Mouse (Mus musculus): ENCODE results near the gene Zfp950. TPM values are rescaled to one million over a fixed set of nuclear protein-coding genes. Genes with fewer than 3 reads are reported as not detected.

Gene Zfp950
- total and polyA plus RNA-seq, 2 experiments from 2014 or later: 16.5 to 35.7 TPM

- H3K27me3 ChIP-seq (ENCODE audit: insufficient read depth, low read length): no peaks in the 10 kb centered on the region
- TF ChIP-seq CTCF (IDR thresholded peaks at IDR 0.05): no peak
- H3K36me3 ChIP-seq (ENCODE audit: insufficient read depth, low read length): no peaks in the 10 kb centered on the region
- WGBS: 16% methylated on average over 4 of the region's 4 CpGs
- DNase-seq (ENCODE audit: low spot score): no peak
- no peaks in the 10 kb centered on the region for H3K9me3 ChIP-seq (ENCODE audit: low read length)
- H3K4me2 ChIP-seq (ENCODE audit: low read depth, low read length, poor library complexity, severe bottlenecking): peak overlapping the region; percentile 64
- no peak overlapping the region for H3K27ac ChIP-seq (ENCODE audit: low read depth, low read length)
- H3K4me3 ChIP-seq (ENCODE audit: low read depth, low read length): peak overlapping the region; percentile 76
- no peak for ATAC-seq (ENCODE audit: low FRiP score)
- peak overlapping the region; percentile 68 for H3K9ac ChIP-seq (replicated peaks; ENCODE audit: low read length, poor library complexity, severe bottlenecking)
- H3K4me1 ChIP-seq (ENCODE audit: insufficient read depth, low read length): no peaks in the 10 kb centered on the region
Observed at GRCm38 (mm10) chr19:61141299-61141698, 659 bp upstream of the Zfp950 start.

GRCm38 (mm10) chr19:61138655-61139054 lies 2.0 kb downstream of the Zfp950 start:
- Histone ChIP-seq H3K4me2 (ENCODE audit: low read depth, low read length, poor library complexity, severe bottlenecking) (no peak overlapping the region), H3K9ac (replicated peaks; ENCODE audit: low read length, poor library complexity, severe bottlenecking) (no peak overlapping the region), H3K27ac (ENCODE audit: low read depth, low read length) (no peak overlapping the region), H3K27me3 (ENCODE audit: insufficient read depth, low read length) (no peaks in the 10 kb centered on the region), H3K4me1 (ENCODE audit: insufficient read depth, low read length) (no peaks in the 10 kb centered on the region), H3K36me3 (ENCODE audit: insufficient read depth, low read length) (no peaks in the 10 kb centered on the region), H3K4me3 (ENCODE audit: low read depth, low read length) (no peak overlapping the region), H3K9me3 (ENCODE audit: low read length) (no peaks in the 10 kb centered on the region)
- no peak for ATAC-seq (ENCODE audit: low FRiP score)
- no peak for TF ChIP-seq CTCF (IDR thresholded peaks at IDR 0.05)
- no peak for DNase-seq (ENCODE audit: low spot score)

DNA sequence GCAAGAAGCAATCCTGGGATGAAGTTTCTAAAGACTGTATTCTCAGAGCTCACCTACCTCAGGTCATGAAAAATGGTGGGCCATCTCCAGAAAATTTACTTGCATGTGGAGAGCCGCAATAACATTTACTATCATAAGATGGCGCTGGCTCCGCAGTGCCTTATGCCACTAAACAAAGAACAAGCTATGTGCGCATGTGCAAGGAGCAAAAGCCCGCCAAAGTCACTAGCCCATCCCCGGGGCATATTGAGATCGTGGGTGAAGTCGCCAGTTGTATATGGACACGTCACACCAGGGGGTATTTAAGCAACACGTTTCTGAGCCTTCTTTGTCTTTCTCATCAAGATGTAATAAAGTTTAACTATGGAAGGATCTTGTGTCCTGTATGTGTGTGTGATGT lies 9.5 kb downstream of the Zfp950 start:
- Histone ChIP-seq H3K4me1 (ENCODE audit: insufficient read depth, low read length) (no peaks in the 10 kb centered on the region), H3K27ac (ENCODE audit: low read depth, low read length) (no peak overlapping the region), H3K4me3 (ENCODE audit: low read depth, low read length) (no peak overlapping the region), H3K36me3 (ENCODE audit: insufficient read depth, low read length) (no peaks in the 10 kb centered on the region), H3K4me2 (ENCODE audit: low read depth, low read length, poor library complexity, severe bottlenecking) (no peak overlapping the region), H3K9me3 (ENCODE audit: low read length) (no peaks in the 10 kb centered on the region), H3K27me3 (ENCODE audit: insufficient read depth, low read length) (no peaks in the 10 kb centered on the region), H3K9ac (replicated peaks; ENCODE audit: low read length, poor library complexity, severe bottlenecking) (no peak overlapping the region)
- 92% methylated on average over 10 of the region's 10 CpGs for WGBS
- ATAC-seq (ENCODE audit: low FRiP score) (no peak), DNase-seq (ENCODE audit: low spot score) (no peak)
- TF ChIP-seq CTCF (IDR thresholded peaks at IDR 0.05): no peak

- no peaks in the 10 kb centered on the region for H3K9me3 ChIP-seq (ENCODE audit: low read length)
- H3K4me2 ChIP-seq (ENCODE audit: low read depth, low read length, poor library complexity, severe bottlenecking): no peak overlapping the region
- no peaks in the 10 kb centered on the region for H3K27me3 ChIP-seq (ENCODE audit: insufficient read depth, low read length)
- TF ChIP-seq CTCF (IDR thresholded peaks at IDR 0.05): 0 out of 2 replicates have a peak, but pooled peaks have one; percentile 12
- no peak overlapping the region for H3K4me3 ChIP-seq (ENCODE audit: low read depth, low read length)
- H3K9ac ChIP-seq (replicated peaks; ENCODE audit: low read length, poor library complexity, severe bottlenecking): no peak overlapping the region
- DNase-seq (ENCODE audit: low spot score) (no peak), ATAC-seq (ENCODE audit: low FRiP score) (no peak)
- no peaks in the 10 kb centered on the region for H3K4me1 ChIP-seq (ENCODE audit: insufficient read depth, low read length)
- no peak overlapping the region for H3K27ac ChIP-seq (ENCODE audit: low read depth, low read length)
- H3K36me3 ChIP-seq (ENCODE audit: insufficient read depth, low read length): no peaks in the 10 kb centered on the region
- WGBS: 68% methylated on average over 2 of the region's 2 CpGs
Observed at GRCm38 (mm10) chr19:61110184-61110583, 30.5 kb downstream of the Zfp950 start.

DNA sequence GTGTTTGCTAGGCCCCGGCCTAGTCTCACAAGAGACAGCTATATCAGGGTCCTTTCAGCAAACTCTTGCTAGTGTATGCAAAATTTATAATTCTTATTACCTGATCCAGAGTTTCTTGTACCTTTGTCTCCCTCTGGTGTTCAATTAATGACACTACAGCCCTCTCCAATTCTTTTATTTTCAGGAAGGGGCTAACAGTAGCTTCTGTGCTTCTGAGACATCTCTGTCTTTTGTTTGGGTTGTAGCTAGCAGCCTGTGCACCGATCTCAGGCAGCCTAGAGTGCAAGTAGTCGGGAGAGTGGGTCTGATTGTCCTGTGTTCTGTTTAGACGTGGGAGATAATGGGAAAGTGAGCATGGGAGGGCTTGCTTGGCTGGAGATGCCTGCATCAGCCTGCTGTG lies 42.9 kb downstream of the Zfp950 start:
- Histone ChIP-seq H3K9me3 (ENCODE audit: low read length) (no peaks in the 10 kb centered on the region), H3K9ac (replicated peaks; ENCODE audit: low read length, poor library complexity, severe bottlenecking) (no peak overlapping the region), H3K36me3 (ENCODE audit: insufficient read depth, low read length) (peaks cover 6% of the 10 kb centered on the region; the same call in 1 of the 2 replicates), H3K27ac (ENCODE audit: low read depth, low read length) (no peak overlapping the region), H3K4me1 (ENCODE audit: insufficient read depth, low read length) (no peaks in the 10 kb centered on the region), H3K27me3 (ENCODE audit: insufficient read depth, low read length) (no peaks in the 10 kb centered on the region), H3K4me3 (ENCODE audit: low read depth, low read length) (no peak overlapping the region), H3K4me2 (ENCODE audit: low read depth, low read length, poor library complexity, severe bottlenecking) (no peak overlapping the region)
- DNase-seq (ENCODE audit: low spot score): peak; percentile 58
- peak; percentile 82 for TF ChIP-seq CTCF (IDR thresholded peaks at IDR 0.05)
- ATAC-seq (ENCODE audit: low FRiP score): no peak
- WGBS: 17% methylated on average over 4 of the region's 4 CpGs

GRCm38 (mm10) chr19:61096776-61097175 lies 43.9 kb downstream of the Zfp950 start:
- Histone ChIP-seq H3K36me3 (ENCODE audit: insufficient read depth, low read length) (peaks cover 6% of the 10 kb centered on the region; the same call in 1 of the 2 replicates), H3K9me3 (ENCODE audit: low read length) (no peaks in the 10 kb centered on the region), H3K27me3 (ENCODE audit: insufficient read depth, low read length) (no peaks in the 10 kb centered on the region), H3K4me1 (ENCODE audit: insufficient read depth, low read length) (no peaks in the 10 kb centered on the region), H3K4me2 (ENCODE audit: low read depth, low read length, poor library complexity, severe bottlenecking) (no peak overlapping the region), H3K27ac (ENCODE audit: low read depth, low read length) (no peak overlapping the region), H3K4me3 (ENCODE audit: low read depth, low read length) (no peak overlapping the region), H3K9ac (replicated peaks; ENCODE audit: low read length, poor library complexity, severe bottlenecking) (no peak overlapping the region)
- ATAC-seq (ENCODE audit: low FRiP score) (no peak), DNase-seq (ENCODE audit: low spot score) (no peak)
- TF ChIP-seq CTCF (IDR thresholded peaks at IDR 0.05): no peak
- WGBS: 79% methylated on average over 2 of the region's 2 CpGs
